Mouse (Mus musculus) layer of hippocampus, postnatal 10 days (tissue): ENCODE measurements at regions not wholly inside any gene's neighbourhood (a gene's known extent, or its start where the extent isn't known, plus 50 kb on each side); places are given as distances from the start of the nearest gene placed in this dataset.

Source experiments
- DNase-seq, 2 experiments: peaks; one replicate each; pipeline ENCODE4 v3.0.0; 2021; ENCODE audit warnings: low spot score in 2 of 2

DNA sequence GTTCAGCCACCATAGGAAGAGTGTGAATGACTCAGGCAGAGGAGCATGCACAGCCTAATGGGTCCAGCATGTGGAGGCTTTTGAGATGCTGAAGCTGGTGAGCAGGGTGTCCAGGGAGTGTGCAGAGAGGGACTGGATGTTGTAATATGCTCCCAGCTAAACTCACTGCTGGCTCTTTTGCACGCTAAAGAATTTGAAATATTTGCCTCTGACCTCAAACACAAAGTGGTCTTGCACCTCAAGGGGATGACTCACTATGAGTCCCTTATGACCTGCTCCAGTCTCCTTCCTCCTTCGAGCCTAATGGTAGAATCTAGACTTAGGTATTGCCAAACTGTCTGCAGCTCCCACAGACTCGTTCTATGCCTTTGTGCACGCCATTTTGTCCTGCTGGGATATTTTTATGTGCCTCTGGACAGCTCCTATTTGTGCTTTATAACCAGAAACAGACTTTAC, 55.0 kb upstream of the Slit3 start:
- no peak for DNase-seq

DNA sequence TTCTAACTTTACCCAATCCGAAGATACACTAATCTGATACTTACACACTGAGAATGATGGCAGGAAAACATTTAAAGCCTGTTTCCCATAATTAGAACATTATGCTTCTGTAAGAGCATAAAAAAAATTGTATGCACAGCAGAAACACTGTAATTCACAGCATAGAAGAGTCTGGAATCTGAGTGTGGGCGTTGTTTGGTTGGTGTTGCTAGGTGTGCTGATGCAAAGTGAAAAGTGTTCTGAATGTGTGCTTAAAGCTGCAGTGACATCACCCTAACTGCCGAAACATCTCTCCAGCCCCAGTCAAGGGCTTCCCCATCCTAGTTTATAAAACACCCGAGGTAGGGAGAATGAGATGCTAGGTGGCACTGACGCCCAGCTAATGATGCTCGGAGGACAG, 63.2 kb upstream of the Slit3 start:
- DNase-seq, result no peak

DNA sequence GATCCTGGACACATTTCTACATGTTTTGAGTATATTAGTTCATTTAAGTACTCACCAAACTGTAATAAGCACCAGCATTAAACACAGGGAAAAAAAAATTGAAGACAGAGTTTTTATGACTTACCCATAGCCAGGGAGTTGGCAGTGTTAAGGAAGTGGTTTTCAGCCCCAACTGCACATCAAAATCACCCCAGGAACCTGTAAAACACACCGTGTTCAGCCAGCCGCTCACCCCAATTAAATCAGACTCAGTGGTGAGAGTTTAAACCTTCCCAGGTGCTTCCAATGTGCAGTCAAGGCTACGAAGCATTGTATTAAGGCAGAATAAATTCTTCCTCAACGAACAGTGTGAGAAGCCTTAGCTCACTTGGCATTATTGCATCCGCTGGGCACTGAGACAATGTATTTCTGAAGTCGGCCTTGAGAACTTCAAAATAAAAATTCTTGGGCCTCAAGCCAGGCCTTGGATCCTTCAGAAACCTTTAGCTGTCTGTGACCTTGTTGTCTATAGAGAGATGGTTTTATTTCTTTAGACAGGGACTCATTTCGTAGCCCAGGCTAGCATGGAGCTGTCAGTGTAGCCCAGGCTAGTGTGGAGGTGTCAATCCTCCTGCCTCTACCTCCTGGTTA, 65.4 kb upstream of the Slit3 start:
- no peak for DNase-seq

DNA sequence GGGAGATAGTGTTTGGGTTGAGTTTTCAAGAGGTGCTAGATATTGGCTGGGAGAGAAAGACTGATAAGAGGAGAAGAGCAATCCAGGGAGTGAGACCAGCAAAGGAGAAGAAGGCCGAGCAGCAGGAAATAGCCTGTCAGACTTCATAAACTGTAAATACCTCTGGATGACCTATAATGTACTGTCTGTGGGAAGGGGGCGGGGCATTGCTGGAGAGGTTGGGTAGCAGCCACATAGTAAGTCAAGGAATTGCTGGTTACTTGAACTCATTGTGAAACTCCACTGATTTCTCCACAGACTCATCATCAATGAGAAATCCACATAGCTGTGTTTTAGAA, 67.4 kb upstream of the Slit3 start:
- DNase-seq, result no peak

DNA sequence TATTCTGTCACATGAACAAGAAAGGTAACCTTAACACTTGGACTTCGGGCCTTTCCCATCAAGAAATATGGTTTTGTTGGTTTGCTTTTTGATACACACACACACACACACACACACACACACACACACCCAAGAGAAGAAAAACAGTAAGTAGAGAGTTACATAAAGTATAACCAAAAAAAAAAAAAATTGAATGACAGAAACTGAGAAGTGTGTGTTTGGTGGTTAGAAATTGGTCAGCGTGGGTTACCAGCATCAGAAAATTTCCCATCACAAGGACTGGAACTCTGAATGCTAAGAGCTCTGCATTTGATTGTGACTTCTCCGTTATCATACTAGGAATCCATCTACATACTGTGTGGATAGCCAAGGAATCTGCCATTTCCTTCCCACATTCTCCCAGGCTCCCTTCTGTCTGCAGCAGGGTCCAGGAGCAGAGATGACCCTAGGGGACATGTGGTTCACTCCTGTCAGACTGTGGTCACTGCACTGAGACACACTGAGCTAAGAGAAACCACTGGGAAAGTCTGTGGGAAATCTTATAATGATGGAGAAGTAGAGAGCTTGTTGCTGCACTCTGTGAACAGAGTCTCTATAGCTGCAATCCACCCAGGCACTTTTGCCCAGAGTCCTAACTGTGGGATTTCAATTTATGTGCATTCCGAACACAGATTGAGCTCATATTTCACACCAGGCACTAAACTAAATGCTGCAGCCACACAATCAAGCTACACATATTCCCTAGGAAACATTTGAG, 68.0 kb upstream of the Slit3 start:
- DNase-seq, result no peak

DNA sequence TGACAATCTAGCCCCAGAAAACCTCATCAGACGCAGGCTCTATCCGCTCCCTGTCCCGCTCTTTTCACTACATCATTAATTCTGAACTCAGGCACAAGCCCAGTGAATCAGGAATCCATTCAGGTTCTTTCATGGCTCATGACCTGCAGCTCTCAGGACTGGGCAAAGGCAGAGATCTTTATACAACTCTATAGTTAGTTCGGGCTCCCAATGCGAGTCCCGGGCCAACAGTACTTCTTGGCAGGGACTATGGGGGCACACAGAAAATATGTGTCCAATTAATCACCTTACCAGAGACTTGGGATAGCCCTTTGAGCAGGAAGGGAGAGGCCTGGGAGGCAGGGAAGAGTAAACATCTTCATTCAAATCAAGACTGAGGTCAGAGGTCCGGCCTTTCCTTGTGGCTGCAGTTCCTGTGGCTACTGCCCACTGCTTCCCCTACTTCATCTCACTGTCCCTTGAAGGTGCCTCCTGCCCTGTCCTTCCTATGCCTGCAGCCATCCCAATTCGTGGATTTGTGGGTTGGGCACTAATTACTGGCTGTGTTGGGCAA, 71.3 kb upstream of the Slit3 start:
- no peak for DNase-seq

DNA sequence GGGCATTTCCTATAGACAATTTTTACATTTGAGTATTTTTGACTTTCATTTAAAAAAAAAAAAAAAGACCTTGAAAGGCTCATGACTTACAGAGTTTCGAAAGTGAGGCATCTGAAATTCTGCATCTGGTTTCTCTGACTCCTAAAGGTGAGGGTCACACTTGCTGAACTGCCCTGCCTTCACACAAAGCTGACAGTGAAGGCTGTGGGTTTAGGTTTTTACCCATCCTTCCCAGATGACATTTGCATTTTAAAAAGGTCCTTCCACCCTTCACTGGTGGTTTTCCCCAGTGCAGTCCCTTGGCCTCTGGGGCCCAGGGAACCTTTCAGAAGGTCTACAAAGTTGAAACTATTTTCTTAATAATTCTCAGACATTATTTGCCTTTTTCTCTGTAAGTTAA, 76.4 kb upstream of the Slit3 start:
- no peak for DNase-seq

DNA sequence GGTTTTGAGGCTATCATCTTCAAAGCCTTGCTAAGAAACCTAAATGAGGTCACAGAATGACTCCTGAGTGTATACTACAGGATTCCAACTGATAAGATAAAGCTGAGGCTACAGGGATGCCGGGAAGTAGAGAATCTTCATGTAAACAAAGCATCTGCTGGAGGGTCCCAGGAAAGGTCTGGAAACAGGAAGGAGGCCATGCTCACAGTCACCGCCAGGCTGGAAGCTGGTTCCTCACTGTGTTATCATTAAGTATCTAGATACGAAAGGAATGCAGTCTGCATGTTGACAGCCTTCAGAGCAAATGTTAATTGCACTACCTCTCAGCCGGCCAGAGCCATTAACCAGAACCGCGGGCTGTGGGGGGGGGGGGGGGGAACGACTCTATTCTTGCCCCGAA, 96.6 kb upstream of the Slit3 start:
- DNase-seq, result no peak

DNA sequence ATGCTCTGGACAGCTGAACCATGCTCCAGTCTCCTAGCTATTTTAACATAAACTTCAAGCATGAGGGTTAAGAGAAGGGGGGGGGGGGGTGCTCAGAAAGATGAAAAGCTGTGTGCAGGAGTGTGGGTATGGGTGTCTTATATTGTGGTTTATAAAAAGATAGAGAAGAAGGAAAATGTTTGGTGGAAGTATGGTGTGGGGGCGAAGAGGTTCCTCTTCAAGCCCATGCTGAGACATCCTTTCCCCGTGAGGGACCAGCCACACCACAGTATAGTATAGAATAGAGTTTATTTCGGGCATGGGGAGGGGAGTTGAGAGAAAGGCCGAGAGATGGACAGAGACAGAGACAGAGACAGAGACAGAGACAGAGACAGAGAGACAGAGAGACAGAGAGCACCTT, 97.2 kb upstream of the Slit3 start:
- no peak for DNase-seq

DNA sequence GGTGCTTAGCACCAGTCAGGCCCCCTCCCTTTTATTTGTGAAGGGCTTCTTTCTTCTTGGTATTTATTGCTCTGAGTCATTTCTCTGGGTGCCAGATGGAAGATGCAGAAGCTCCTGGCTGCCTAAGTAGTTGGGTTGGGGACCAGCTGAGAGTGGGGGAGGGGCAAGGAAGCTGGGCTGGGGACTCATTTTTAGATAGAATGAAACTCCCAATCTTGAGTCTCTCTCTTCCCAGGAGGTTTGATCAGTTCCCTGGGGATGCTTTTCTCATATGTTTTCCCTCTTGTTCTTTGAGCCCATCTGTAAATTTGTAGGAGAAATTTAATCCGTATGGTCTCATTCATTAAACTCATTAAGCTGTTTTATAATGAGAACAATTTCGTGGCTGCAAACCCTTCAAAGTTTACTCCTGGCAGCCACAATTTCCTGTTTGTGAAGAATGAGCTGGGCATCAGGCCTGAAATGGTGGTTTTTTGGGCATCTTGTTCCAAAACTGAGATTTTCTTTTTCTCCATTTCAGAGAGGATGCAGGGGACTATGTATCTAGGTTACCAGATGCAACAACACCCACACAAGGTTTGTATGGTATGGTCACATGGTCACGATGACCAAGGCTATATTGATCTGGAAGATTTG, 98.9 kb upstream of the Slit3 start:
- peak; percentile 42 to 73 for DNase-seq

DNA sequence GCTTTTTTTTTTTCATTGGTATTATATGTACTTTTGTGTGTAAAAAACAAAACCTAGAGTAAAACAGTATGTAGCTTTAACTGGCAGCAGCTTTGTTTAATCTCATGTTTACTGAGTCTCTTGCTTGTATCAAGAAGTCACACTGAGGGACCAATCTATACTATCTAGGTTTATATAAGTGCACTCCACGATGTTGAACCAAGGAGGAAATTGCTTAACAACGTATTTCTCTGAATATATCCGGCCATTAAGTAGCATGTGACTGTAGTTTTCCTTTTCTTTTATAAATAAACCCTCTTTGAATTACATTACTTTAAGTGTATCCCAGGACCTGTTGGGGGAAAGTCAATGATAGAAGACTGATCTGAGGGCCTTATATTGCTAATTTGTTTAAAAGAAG, 104.0 kb upstream of the Slit3 start:
- no peak for DNase-seq

DNA sequence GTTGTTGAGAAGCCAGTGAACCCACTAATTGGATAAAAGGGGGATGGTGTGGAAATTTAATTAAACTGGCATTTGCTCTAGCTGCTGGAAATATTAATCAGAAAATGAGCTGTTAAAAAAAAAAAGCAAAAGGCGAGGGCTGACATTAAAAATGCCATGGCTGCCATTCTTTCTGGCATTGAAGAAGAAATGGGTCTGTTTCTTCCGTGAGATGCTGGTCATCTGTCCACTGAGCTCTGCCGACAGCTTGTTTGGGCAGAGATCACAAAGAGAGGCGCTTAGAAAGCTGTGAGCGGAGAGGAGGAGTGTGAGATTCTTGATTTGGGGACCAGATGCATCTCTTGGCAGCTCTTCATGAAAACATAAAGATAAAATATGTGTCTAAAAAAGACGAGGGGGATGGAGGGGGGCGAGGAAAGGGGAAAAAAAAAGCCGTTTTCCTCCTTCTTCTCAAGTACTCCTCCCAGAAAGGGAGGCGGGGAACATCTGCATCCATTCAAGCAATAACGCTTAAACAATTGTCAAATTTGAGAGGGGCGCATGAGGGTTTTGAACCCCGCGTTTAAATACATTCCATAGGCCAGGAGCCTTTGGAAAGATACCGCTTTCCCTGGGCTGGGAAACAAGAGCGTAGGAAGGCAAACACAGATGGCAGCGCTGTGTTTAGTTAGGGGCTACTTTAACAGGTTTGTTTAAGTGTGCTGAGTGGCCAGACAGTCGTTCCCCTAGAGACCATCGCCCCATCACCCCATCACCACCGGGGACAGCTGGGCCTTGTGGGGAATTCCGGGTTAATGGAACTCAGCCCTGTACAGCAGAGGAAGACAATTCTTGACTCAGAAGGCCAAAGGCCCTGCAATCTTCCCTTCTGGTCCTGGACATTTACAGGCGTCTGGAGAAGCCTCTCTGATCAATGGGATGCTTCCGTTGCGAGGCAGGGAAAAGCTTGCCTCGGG, 109.2 kb upstream of the Slit3 start:
- DNase-seq, result peak; percentile 21 to 34

DNA sequence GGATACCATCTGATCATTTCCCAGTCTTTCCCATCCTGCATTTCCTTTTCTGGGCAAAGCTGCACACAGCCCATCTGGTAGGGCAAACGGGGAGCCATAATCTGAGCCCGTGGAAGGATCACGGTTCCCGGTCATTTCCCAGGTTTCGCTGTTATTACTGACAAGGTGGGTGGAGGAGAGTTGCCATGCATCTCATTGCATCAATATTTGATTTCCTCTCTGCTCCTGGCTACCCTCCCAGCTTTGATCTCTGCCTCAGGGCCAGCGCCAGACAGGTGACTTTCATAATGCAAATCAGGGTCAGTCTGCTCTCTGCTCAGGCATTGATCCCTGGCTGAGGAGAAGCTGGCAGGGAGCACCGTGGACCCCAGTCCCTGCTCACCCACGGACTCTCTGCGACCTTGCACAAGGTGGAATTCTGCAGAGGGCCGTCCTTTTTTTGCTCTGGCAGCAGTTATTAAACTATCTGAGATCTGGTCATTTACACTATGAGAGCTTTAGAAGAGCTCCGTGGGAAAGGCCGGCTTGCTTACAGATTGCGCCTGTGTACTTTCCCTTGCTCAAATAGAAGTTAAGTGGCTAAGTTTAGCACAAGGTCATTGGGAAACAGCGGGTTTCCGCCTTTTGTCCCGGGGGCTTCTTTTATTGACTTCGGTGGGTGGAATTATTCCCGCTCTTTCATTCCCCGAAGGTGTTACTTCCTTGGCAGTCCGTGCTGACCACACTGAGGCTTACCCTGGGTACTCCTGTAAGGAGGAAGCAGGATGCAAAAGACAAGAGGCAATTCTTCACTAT, 114.1 kb upstream of the Slit3 start:
- DNase-seq, result no peak

DNA sequence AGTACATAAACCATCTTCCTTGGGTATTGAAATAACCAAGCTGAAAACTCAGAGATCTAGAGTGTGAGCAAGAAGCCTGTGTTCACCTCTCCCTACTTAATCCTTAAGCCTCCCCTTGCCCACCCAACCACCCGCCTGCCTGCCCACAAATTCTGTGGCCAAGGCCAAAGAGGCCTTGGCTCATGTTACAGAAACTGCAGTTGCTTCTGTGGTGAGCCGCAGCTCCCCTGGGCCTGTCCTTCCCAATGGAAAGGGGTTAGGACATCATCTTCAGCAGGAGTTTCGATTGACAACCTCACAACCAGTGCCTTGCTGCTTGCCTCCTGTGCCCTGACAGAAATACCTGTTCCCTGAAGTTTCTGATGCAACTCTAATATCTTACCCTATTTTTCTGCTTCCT, 115.9 kb upstream of the Slit3 start:
- no peak for DNase-seq

DNA sequence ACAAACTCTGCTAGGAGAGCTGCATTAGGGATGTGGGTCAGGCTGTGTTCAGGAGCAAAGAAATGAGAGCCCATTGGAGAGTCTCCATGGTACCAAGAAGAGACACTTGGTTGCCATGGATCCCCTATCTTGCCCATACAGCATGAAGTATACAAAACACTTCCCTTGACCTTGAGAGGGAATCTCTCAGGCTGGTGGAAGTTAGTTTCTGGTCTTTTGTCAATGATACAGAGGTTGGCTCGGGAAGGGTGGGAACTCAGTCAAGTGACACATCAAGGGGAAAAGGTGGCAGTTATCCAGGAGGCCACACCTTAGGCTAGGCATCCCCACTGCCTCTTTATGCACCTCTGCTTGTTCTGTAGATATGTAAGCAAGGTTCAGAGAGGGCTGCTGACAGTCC, 116.6 kb upstream of the Slit3 start:
- no peak for DNase-seq

DNA sequence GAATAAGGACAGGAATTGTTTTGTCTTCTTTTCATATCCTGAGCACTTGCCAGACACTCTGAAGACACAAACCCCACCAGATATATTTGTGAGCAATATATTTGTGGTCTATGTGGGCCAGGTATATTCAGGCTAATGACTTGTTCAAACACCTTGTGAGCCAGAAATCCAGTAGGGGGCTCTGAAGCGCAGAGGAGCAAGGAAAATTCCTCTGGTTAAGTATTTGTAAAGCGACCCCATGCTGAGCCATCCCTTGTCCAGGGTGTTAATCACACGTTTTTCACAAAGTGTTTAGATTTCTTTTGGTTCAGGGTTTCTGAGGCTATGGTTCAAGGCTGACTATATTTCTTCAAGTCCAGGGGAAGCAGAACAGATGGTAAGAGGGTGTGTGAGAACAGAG, 117.1 kb upstream of the Slit3 start:
- no peak for DNase-seq

DNA sequence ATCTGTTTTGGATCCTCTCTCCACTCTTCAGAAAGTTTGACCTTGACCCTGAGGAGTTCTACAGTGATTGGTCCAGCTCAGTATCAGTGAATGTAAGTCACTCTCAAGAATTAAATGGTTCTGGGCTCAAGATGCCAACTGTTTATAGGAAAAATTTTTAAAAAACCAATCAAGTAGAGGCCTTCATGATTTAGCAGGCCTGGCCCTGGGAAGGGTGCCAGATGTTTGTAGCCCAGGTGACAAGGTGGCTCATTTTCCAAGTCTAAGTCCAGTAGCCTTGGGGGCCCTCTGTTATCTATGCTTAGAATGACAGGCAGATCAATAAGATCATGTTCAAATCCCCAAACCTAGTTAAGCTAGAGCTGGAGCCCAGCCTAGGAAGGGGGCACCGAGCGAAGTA, 123.1 kb upstream of the Slit3 start:
- DNase-seq, result no peak

DNA sequence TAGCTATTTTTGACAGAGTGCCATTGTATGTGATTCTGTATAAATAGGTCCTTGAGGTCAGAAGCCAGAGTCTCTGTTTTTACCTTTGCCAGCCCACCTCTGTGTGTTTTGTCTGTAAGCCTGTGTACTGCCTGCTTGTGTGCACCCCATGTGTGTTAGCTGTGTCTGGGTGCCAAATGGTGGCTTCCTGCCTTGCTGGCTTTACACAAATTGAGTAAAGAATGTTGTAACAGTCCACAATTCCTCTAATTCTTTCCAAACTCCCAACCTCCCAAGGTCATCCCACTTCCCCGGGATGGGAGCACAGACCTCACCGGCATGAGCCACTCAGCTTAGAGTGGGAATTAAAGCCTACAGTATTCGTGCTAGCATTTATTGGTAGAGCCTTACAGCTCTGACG, 125.5 kb upstream of the Slit3 start:
- DNase-seq, result no peak

DNA sequence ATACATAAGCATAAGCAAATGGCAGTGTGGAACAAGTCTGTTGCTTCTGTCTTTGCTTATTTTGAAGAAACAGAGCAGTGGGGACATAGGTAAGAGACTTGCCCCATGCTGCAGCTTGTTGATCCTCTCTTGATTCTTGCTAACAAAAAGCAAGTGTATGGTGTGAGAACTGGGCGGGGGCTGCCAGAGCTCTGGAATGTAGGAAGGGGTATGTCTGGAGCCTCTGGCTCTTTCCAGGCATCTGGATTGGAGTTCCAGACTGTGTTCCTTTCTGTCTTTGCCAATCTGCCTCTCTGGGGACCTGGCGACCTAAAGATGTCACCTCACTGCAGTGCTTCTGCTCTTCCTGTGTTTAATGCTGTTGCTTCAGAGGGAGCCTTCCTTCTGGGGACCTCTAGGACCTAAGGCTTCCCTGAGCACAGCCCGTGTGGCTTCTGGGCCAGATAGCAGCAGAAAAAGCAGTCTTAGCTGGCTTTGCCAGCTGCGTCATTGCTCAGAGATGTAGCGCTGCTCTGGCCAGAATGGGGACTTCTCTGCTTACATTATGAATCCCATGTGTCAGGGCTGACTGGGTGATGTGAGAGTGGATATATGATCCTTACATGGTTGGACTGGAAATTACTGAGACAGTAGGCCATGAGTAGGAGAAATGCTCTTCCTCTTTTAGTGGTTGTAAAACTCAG, 138.1 kb upstream of the Slit3 start:
- DNase-seq, result no peak

DNA sequence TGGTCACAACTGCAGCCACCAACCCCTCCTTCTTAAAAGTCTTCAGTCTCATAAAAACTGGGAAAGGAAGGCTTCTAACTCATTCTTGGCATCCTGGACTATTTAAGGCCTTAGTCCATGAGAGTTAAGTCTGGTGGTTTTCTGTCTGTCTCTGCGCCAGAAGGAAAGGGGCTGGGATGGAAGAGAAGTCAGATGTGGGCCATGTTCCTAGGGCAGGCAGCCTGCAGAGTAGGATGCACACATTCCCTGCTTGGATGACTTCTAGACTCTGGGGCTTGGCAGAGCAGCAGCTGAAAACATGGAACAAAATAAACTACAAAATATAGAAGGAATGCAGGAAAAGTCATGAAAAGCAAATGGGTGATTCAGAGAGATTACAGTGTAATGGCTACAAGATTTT, 140.8 kb upstream of the Slit3 start:
- no peak for DNase-seq
